ENCODE assay signal across 17 mouse cellular contexts in genomic region chr14:62175384-62176048, GRCm38 (mm10).
A peak's percentile ranks its signal among the peaks of the same experiment; 100 is the strongest.
DNase-seq lines count a peak whose midpoint lies in the region; ATAC-seq lines count a peak whose summit lies in the region.
"Had no signal": no experiment of that assay in that cellular context is flagged by ENCODE, and none has a peak within 500 bp of the region (broad histone marks: within the 10 kb centered on the region; RNA-seq: fewer than 3 reads in every experiment).

No protein-coding gene starts in this region.

- WGBS in limb, embryonic 12.5 days = 39% methylated on average over 12 of the region's 12 CpGs
- 45% methylated on average over 12 of the region's 12 CpGs for WGBS in limb, embryonic 10.5 days

- no peak overlapping the region for H3K9ac ChIP-seq in limb, embryonic 12.5 days (replicated peaks)
- H3K9ac ChIP-seq: forebrain, embryonic 13.5 days; heart, embryonic 12.5 days; liver, embryonic 12.5 days had no signal

- H3K9me3 ChIP-seq in limb, embryonic 12.5 days = no peaks in the 10 kb centered on the region
- H3K9me3 ChIP-seq in limb, embryonic 10.5 days (replicated peaks) = no peaks in the 10 kb centered on the region
- H3K9me3 ChIP-seq: forebrain, embryonic 13.5 days; heart, embryonic 12.5 days; liver, embryonic 12.5 days had no signal

- no peak overlapping the region for H3K4me3 ChIP-seq in limb, embryonic 12.5 days (replicated peaks)
- H3K4me3 ChIP-seq in limb, embryonic 10.5 days = no peak overlapping the region
- H3K4me3 ChIP-seq: forebrain, embryonic 13.5 days; heart, embryonic 12.5 days; liver, embryonic 12.5 days had no signal

- no peaks in the 10 kb centered on the region for H3K36me3 ChIP-seq in limb, embryonic 12.5 days
- no peaks in the 10 kb centered on the region for H3K36me3 ChIP-seq in limb, embryonic 10.5 days
- H3K36me3 ChIP-seq: heart, embryonic 12.5 days; liver, embryonic 12.5 days had no signal

- no peak for ATAC-seq in limb, embryonic 12.5 days (ENCODE audit: insufficient number of reproducible peaks, insufficient read depth, low FRiP score, low TSS enrichment, low read depth)
- ATAC-seq: forebrain, embryonic 13.5 days; liver, embryonic 12.5 days had no signal

- 0 out of 2 replicates have a peak overlapping the region, but pooled peaks have one; percentile 45 for H3K27ac ChIP-seq in limb, embryonic 12.5 days
- H3K27ac ChIP-seq in limb, embryonic 10.5 days = no peak overlapping the region
- H3K27ac ChIP-seq: forebrain, embryonic 13.5 days; liver, embryonic 12.5 days had no signal

- no peak overlapping the region for H3K4me2 ChIP-seq in limb, embryonic 12.5 days
- H3K4me2 ChIP-seq: forebrain, embryonic 13.5 days; heart, embryonic 12.5 days; liver, embryonic 12.5 days had no signal

- no peaks in the 10 kb centered on the region for H3K27me3 ChIP-seq in limb, embryonic 12.5 days
- no peaks in the 10 kb centered on the region for H3K27me3 ChIP-seq in limb, embryonic 10.5 days (ENCODE audit: low read depth, poor library complexity, severe bottlenecking)
- H3K27me3 ChIP-seq: forebrain, embryonic 13.5 days; heart, embryonic 12.5 days; liver, embryonic 12.5 days had no signal

- H3K4me1 ChIP-seq in limb, embryonic 12.5 days (replicated peaks) = peaks cover 38% of the 10 kb centered on the region
- H3K4me1 ChIP-seq in limb, embryonic 10.5 days = peaks cover 14% of the 10 kb centered on the region; the same call in 1 of the 2 replicates
- H3K4me1 ChIP-seq: liver, embryonic 12.5 days had no signal

- DNase-seq in adrenal gland, postnatal 14 days = peak; percentile 26
- DNase-seq in adrenal gland, postnatal 25 days = no peak
- no peak for DNase-seq in limb, embryonic 10.5 days (ENCODE audit: low spot score)
- DNase-seq in Muller cell, postnatal 12 days (ENCODE audit: inconsistent ontology term) = peak; percentile 51
- DNase-seq in lung, postnatal 10 days = peak; percentile 34
- no peak for DNase-seq in gastrocnemius, adult 8-10 months (ENCODE audit: low spot score in 2 of 2)
- DNase-seq in adrenal gland, adult 8-10 months = no peak
- DNase-seq: adrenal gland, postnatal 36 days; cerebellum, adult 9-10 months; gastrocnemius, postnatal 25 days; kidney, adult 8-10 months; kidney, postnatal 25 days; midbrain, embryonic 14.5 days had no signal

Comparison
In these comparisons a context has a peak if more than half of its experiments do, and no peak if none do; other contexts are left out.
1. DNase-seq: peak in adrenal gland, postnatal 14 days (single experiment), Muller cell, postnatal 12 days (single experiment) and lung, postnatal 10 days (single experiment); none in adrenal gland, postnatal 25 days (single experiment), limb, embryonic 10.5 days (single experiment), gastrocnemius, adult 8-10 months (0 of 2) and adrenal gland, adult 8-10 months (single experiment).